Mouse (Mus musculus) limb, embryonic 15.5 days (tissue): ENCODE measurements around the gene Usp32. TPM values are rescaled to one million over a fixed set of nuclear protein-coding genes. Genes with fewer than 3 reads are reported as not detected.

Source experiments
- ATAC-seq: fragments of 200-750 bp; cut with Nextera tagmentation; 2 replicates; pipeline ENCODE4 v1.8.0; 2017; ENCODE audit warnings: low read depth, moderate TSS enrichment; ENCODE audit not compliant: insufficient number of reproducible peaks, low FRiP score, low TSS enrichment
- H3K27ac ChIP-seq: fragments of 300-500 bp; sonication (generic); 2 replicates; pipeline ENCODE4 v1.5.1; 2015; ENCODE audit warnings: moderate library complexity, mild to moderate bottlenecking, inconsistent platforms
- H3K27me3 ChIP-seq: fragments of 300-500 bp; sonication (generic); 2 replicates; pipeline ENCODE4 v1.6.1; 2015; ENCODE audit warnings: inconsistent platforms
- H3K36me3 ChIP-seq: fragments of 300-500 bp; sonication (generic); 2 replicates; pipeline ENCODE4 v1.6.1; 2015; ENCODE audit warnings: inconsistent platforms
- H3K4me1 ChIP-seq: fragments of 300-500 bp; sonication (generic); 2 replicates; pipeline ENCODE4 v1.6.1; 2015; ENCODE audit warnings: inconsistent platforms
- H3K4me2 ChIP-seq: fragments of 300-500 bp; sonication (generic); 2 replicates; pipeline ENCODE4 v1.6.1; 2015; ENCODE audit warnings: mild to moderate bottlenecking, inconsistent platforms
- H3K4me3 ChIP-seq: fragments of 300-500 bp; sonication (generic); 2 replicates; pipeline ENCODE4 v1.5.1; 2015; ENCODE audit warnings: mild to moderate bottlenecking, inconsistent platforms
- H3K9ac ChIP-seq: fragments of 300-500 bp; sonication (generic); 2 replicates; pipeline ENCODE4 v1.6.1; 2015; ENCODE audit warnings: inconsistent platforms
- H3K9me3 ChIP-seq: fragments of 300-500 bp; sonication (generic); 2 replicates; pipeline ENCODE4 v1.6.1; 2016; ENCODE audit warnings: inconsistent platforms
- WGBS: fragments of 180-500 bp; shearing (Covaris S2); methylation state at CpG from one replicate; pipeline ENCODE4 v1.1.7; 2015; 5-methylcytosine and 5-hydroxymethylcytosine counted together
- polyA plus RNA-seq: library from polyadenylated mRNA; unstranded; fragments of >200 nt; fragmentation: Nextera tagmentation; extraction: Ambion mirVana; gene quantifications from 2 replicates; pipeline ENCODE4 v1.2.1, GENCODE M21; 2015

Usp32 gene
- polyA plus RNA-seq, 1 experiment from 2014 or later = 3.8 TPM

- H3K4me3 ChIP-seq = peak overlapping the region; percentile 21; the same call in 1 of the 2 replicates
- H3K9ac ChIP-seq = no peak overlapping the region
- H3K27me3 ChIP-seq = peaks cover 45% of the 10 kb centered on the region
These were observed 181.7 kb downstream of the Usp32 start for GRCm38 (mm10) chr11:84958271-84958630.

GRCm38 (mm10) chr11:84957591-84958270 is 182.2 kb downstream of the Usp32 start, which contains the start of gene Car4:
Car4 (plus strand) TSS chr11:84957786.
- H3K4me2 ChIP-seq = peak within 1 kb of the TSS; percentile 41
- peak within 1 kb of the TSS; percentile 21 for H3K4me3 ChIP-seq
- no peak for ATAC-seq
- whole genome bisulfite sequencing = under 1% methylated on average over 49 of the region's 49 CpGs
- peaks cover 11% of the 10 kb centered on the region for H3K4me1 ChIP-seq
- no peaks in the 10 kb centered on the region for H3K36me3 ChIP-seq
- no peak within 1 kb of the TSS for H3K27ac ChIP-seq
- no peak within 1 kb of the TSS for H3K9ac ChIP-seq
- peaks cover 45% of the 10 kb centered on the region for H3K27me3 ChIP-seq
- no peaks in the 10 kb centered on the region for H3K9me3 ChIP-seq

More at GRCm38 (mm10) chr11:84958271-84958630, 181.7 kb downstream of the Usp32 start:
- Histone ChIP-seq H3K36me3 (no peaks in the 10 kb centered on the region), H3K4me2 (peak overlapping the region; percentile 41), H3K4me1 (peaks cover 11% of the 10 kb centered on the region), H3K27ac (no peak overlapping the region), H3K9me3 (no peaks in the 10 kb centered on the region)
- no peak for ATAC-seq
- 4% methylated on average over 11 of the region's 11 CpGs for WGBS

- Histone ChIP-seq H3K4me1 (peaks cover 11% of the 10 kb centered on the region), H3K27ac (no peak overlapping the region), H3K9ac (no peak overlapping the region), H3K36me3 (no peaks in the 10 kb centered on the region), H3K4me3 (peak overlapping the region; percentile 21), H3K4me2 (peak overlapping the region; percentile 41), H3K9me3 (no peaks in the 10 kb centered on the region), H3K27me3 (peaks cover 45% of the 10 kb centered on the region)
- WGBS = 7% methylated on average over 15 of the region's 15 CpGs
- no peak for ATAC-seq
These were observed 182.8 kb downstream of the Usp32 start for GRCm38 (mm10) chr11:84957171-84957570.

- no peak overlapping the region for H3K4me3 ChIP-seq
- WGBS = 28% methylated on average over 5 of the region's 5 CpGs
- no peaks in the 10 kb centered on the region for H3K9me3 ChIP-seq
- no peak overlapping the region for H3K27ac ChIP-seq
- no peak for ATAC-seq
- H3K4me1 ChIP-seq = peaks cover 11% of the 10 kb centered on the region
- no peak overlapping the region for H3K9ac ChIP-seq
- no peak overlapping the region for H3K4me2 ChIP-seq
- H3K36me3 ChIP-seq = no peaks in the 10 kb centered on the region
- peaks cover 45% of the 10 kb centered on the region for H3K27me3 ChIP-seq
These were observed 183.6 kb downstream of the Usp32 start for GRCm38 (mm10) chr11:84956400-84956799.

- Histone ChIP-seq H3K27me3 (peaks cover 19% of the 10 kb centered on the region), H3K4me1 (peaks cover 5% of the 10 kb centered on the region), H3K36me3 (no peaks in the 10 kb centered on the region), H3K9me3 (no peaks in the 10 kb centered on the region), H3K4me2 (no peak overlapping the region), H3K4me3 (no peak overlapping the region), H3K27ac (no peak overlapping the region), H3K9ac (no peak overlapping the region)
- WGBS = 32% methylated on average over 2 of the region's 2 CpGs
- no peak for ATAC-seq
These were observed 187.3 kb downstream of the Usp32 start for GRCm38 (mm10) chr11:84952611-84953010.

DNA sequence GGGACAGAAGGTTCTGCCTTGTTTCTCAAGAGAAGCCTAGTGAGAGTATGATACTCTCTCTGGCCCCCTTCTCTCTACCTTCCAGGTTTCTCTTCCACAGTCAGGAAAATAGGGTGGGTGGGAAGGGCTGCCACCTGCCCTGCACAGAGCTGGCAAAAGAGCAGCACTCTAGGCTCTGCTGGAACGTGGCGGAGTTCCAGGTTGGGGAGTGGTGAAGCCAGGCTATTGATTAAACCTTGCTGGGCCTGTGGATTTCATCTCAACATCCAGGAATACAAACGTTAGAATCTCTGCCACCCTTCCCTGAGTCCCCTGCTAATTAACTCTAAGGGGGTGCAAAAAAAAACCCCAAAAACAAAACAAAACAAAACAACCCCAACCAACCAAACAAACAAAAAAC is 191.4 kb downstream of the Usp32 start:
- no peak for ATAC-seq
- Histone ChIP-seq H3K4me3 (no peak overlapping the region), H3K9me3 (no peaks in the 10 kb centered on the region), H3K27ac (no peak overlapping the region), H3K4me2 (no peak overlapping the region), H3K9ac (no peak overlapping the region), H3K27me3 (peaks cover 25% of the 10 kb centered on the region), H3K36me3 (no peaks in the 10 kb centered on the region), H3K4me1 (peaks cover 4% of the 10 kb centered on the region; the same call in 1 of the 2 replicates)
- WGBS = 59% methylated on average over 3 of the region's 3 CpGs

DNA sequence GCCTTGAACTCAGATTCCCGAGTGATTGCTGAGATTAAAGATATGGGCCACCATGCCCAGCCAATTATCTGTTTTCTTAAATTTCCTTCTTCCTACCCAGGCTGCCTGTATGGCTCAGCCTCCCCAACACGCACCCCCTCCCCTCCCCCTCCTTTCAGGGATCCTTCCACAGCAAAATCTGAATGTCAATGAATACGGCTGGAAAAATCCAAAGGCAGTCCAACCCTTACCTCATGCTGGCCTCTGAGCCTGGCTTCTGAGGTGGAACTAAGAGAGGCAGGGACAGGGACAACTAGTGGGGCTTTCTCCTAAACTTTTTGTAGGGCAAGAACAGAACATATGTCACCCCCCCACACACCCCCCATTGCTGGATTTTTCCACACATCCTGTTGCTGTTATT is 191.8 kb downstream of the Usp32 start:
- no peak overlapping the region for H3K4me2 ChIP-seq
- 61% methylated on average over 3 of the region's 3 CpGs for WGBS

DNA sequence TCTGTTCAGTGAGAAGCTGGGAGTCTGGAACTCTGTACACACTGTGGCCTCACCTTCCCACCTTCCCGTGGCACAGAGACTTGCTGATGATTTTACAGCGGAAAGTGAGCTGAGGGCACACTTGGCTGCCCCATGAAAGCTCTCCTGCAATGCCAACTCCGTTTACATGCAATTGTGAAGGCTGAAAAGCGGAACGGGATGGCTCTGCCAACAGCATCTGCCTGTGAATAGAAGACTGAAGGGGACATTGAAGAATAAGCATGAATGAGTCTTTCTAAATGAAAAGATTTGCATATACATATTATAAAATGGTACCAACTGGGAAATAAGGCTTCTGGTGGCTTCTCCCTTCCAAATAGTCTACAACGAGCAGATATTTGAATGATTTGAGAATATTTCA is 192.8 kb downstream of the Usp32 start:
- peaks cover 4% of the 10 kb centered on the region; the same call in 1 of the 2 replicates for H3K4me1 ChIP-seq
- H3K27me3 ChIP-seq = peaks cover 25% of the 10 kb centered on the region
- 71% methylated on average over 6 of the region's 6 CpGs for WGBS
- H3K4me2 ChIP-seq = no peak overlapping the region
- ATAC-seq = no peak
- no peaks in the 10 kb centered on the region for H3K36me3 ChIP-seq
- no peak overlapping the region for H3K27ac ChIP-seq
- H3K9ac ChIP-seq = no peak overlapping the region
- H3K9me3 ChIP-seq = no peaks in the 10 kb centered on the region
- H3K4me3 ChIP-seq = no peak overlapping the region

More for the DNA sequence above, 191.8 kb downstream of the Usp32 start:
- no peaks in the 10 kb centered on the region for H3K36me3 ChIP-seq
- H3K27me3 ChIP-seq = peaks cover 25% of the 10 kb centered on the region
- no peak overlapping the region for H3K9ac ChIP-seq
- ATAC-seq = no peak
- H3K9me3 ChIP-seq = no peaks in the 10 kb centered on the region
- H3K4me3 ChIP-seq = no peak overlapping the region
- no peak overlapping the region for H3K27ac ChIP-seq
- peaks cover 4% of the 10 kb centered on the region; the same call in 1 of the 2 replicates for H3K4me1 ChIP-seq

DNA sequence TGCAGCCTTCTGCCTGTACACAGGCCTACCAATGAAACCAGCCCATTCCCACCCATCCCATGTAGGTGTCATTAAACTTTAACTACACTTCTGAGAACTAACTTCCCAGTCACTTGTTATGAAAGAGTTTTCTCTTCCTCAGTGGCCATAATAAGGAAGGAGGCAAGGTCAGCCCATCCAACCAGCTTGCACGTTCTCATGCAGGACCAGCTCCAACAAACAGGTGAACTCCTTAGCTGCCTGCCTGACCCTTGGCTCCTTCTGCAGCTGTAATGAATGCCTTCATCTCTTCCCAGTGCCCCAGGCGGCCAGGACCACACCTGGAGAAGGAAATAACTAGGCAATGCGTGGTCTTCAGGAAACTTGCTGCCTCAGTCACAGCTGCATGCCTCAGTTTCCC is 194.1 kb downstream of the Usp32 start:
- Histone ChIP-seq H3K4me2 (no peak overlapping the region), H3K36me3 (no peaks in the 10 kb centered on the region), H3K4me3 (no peak overlapping the region), H3K27ac (no peak overlapping the region), H3K27me3 (peaks cover 25% of the 10 kb centered on the region), H3K9me3 (no peaks in the 10 kb centered on the region), H3K9ac (no peak overlapping the region), H3K4me1 (peaks cover 4% of the 10 kb centered on the region; the same call in 1 of the 2 replicates)
- WGBS = 44% methylated on average over 3 of the region's 3 CpGs
- no peak for ATAC-seq

DNA sequence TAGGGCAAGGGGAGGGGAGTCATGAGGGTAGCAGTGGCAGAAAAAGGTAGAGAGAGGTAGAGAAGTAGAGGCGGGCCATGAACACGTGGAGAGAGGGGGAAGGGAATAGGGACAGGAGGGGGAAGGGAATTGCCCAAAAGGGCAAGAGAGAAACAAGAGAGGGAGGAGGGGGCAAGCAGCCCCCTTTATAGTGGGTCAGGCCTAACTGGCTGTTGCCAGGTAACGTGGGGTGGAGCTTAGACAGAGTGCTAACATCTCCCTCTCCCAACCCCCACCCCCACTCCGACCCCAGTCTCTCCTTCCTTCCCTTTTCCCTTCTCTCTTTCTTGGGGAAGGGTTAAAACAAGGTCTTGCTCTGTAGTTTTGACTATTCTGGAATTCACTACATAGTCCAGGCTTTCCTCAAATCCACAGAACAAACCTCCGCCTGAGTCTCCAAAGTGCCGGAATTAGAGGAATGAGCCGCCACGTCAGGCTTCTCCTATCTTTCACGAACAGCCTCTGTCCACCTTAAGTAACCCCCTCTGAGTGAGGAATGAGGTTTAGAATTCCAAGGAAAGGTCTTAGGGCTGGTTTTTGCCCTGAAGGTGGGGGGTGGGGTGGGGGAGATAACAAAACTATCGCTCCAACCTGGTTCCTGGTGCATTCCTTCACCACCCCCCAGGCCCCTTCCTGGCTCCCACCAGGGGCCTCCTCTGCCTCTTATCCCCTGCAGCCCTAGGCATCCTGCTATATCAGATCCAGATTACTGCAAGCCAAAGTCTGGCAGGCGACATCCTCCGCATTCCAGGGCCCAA is 195.1 kb downstream of the Usp32 start:
- H3K4me3 ChIP-seq = no peak overlapping the region
- H3K9me3 ChIP-seq = no peaks in the 10 kb centered on the region
- H3K27me3 ChIP-seq = peaks cover 25% of the 10 kb centered on the region
- WGBS = 2% methylated on average over 12 of the region's 12 CpGs
- no peak overlapping the region for H3K27ac ChIP-seq
- ATAC-seq = no peak
- no peaks in the 10 kb centered on the region for H3K36me3 ChIP-seq
- peaks cover 4% of the 10 kb centered on the region; the same call in 1 of the 2 replicates for H3K4me1 ChIP-seq
- H3K4me2 ChIP-seq = no peak overlapping the region
- H3K9ac ChIP-seq = no peak overlapping the region

DNA sequence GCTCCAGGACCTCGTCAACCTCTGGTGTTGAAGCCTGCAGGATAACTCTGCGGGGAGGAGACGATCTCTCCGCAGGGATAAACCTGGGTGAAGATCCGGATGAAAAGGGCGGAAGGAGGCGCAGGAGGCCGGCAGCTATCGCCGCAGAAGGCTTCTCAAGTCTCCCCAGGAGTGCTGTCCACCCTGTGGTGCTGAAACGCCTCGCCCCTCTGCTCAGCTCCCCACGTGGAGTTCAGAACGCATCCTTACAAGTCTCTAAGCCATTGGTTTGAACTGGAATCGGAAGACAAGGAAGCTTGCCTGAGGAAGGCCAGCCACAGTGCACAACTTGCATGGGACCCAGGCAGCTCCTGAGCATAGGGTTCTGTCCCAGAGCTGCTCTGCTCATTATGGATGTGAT is 196.0 kb downstream of the Usp32 start:
- under 1% methylated on average over 15 of the region's 15 CpGs for WGBS
- Histone ChIP-seq H3K4me2 (peak overlapping the region; percentile 28), H3K36me3 (no peaks in the 10 kb centered on the region), H3K27me3 (peaks cover 25% of the 10 kb centered on the region), H3K9me3 (no peaks in the 10 kb centered on the region), H3K9ac (no peak overlapping the region), H3K4me1 (peaks cover 4% of the 10 kb centered on the region; the same call in 1 of the 2 replicates), H3K4me3 (no peak overlapping the region), H3K27ac (no peak overlapping the region)
- ATAC-seq = no peak

DNA sequence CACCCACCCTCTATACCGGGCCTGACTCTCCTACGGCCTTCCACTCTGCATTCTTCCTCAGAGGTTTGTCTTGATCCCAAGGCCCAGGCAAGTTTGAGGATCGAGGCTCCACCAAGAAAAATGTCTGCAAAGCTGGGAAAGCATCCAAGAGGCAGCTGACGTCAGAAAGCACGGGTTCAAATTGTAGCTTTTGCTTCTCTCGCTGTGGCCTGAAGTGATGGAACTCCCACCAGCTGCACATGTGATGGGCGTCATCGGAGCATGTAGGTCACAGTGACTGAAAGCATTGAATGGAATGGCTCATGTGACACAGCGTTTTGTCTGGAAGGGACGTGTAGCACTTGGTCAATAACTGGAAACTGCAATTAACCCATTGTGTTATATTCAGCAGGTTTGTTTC is 199.8 kb downstream of the Usp32 start:
- WGBS = 73% methylated on average over 10 of the region's 10 CpGs
- Histone ChIP-seq H3K27me3 (peaks cover 13% of the 10 kb centered on the region; the same call in 1 of the 2 replicates), H3K4me3 (no peak overlapping the region), H3K36me3 (no peaks in the 10 kb centered on the region), H3K9me3 (no peaks in the 10 kb centered on the region), H3K4me2 (no peak overlapping the region), H3K4me1 (peaks cover 4% of the 10 kb centered on the region; the same call in 1 of the 2 replicates), H3K9ac (no peak overlapping the region), H3K27ac (no peak overlapping the region)
- ATAC-seq = no peak
